Mouse (Mus musculus) neural tube, embryonic 13.5 days (tissue): ENCODE results near the gene Stra8. TPM values are rescaled to one million over a fixed set of nuclear protein-coding genes. Genes with fewer than 3 reads are reported as not detected.

Source experiments
- ATAC-seq: fragments of 200-750 bp; cut with Nextera tagmentation; 2 replicates; pipeline ENCODE4 v1.8.0; 2017; ENCODE audit warnings: low read depth, mild to moderate bottlenecking, moderate TSS enrichment, moderate library complexity
- H3K27ac ChIP-seq: fragments of 300-500 bp; sonication (generic); replicated peaks from 2 replicates; pipeline ENCODE4 v1.5.1; 2015; ENCODE audit warnings: moderate library complexity, mild to moderate bottlenecking, inconsistent platforms
- H3K27me3 ChIP-seq: fragments of 300-500 bp; sonication (generic); 2 replicates; pipeline ENCODE4 v1.6.1; 2015; ENCODE audit warnings: mild to moderate bottlenecking, inconsistent platforms
- H3K36me3 ChIP-seq: fragments of 300-500 bp; sonication (generic); 2 replicates; pipeline ENCODE4 v1.6.1; 2015; ENCODE audit warnings: mild to moderate bottlenecking, inconsistent platforms
- H3K4me1 ChIP-seq: fragments of 300-500 bp; sonication (generic); replicated peaks from 2 replicates; pipeline ENCODE4 v1.6.1; 2015; ENCODE audit warnings: inconsistent platforms
- H3K4me2 ChIP-seq: fragments of 300-500 bp; sonication (generic); 2 replicates; pipeline ENCODE4 v1.6.1; 2015; ENCODE audit warnings: inconsistent platforms, mild to moderate bottlenecking, moderate library complexity
- H3K4me3 ChIP-seq: fragments of 300-500 bp; sonication (generic); 2 replicates; pipeline ENCODE4 v1.5.1; 2015; ENCODE audit warnings: mild to moderate bottlenecking, inconsistent platforms
- H3K9ac ChIP-seq: fragments of 300-500 bp; sonication (generic); 2 replicates; pipeline ENCODE4 v1.6.1; 2015; ENCODE audit warnings: moderate library complexity, mild to moderate bottlenecking, inconsistent platforms
- H3K9me3 ChIP-seq: fragments of 300-500 bp; sonication (generic); 2 replicates; pipeline ENCODE4 v1.6.1; 2016; ENCODE audit warnings: inconsistent platforms
- WGBS: fragments of 180-500 bp; shearing (Covaris S2); methylation state at CpG from one replicate; pipeline ENCODE4 v1.1.7; 2015; 5-methylcytosine and 5-hydroxymethylcytosine counted together
- polyA plus RNA-seq: library from polyadenylated mRNA; unstranded; fragments of >200 nt; fragmentation: Nextera tagmentation; extraction: Ambion mirVana; gene quantifications from 2 replicates; pipeline ENCODE4 v1.2.1, GENCODE M21; 2015

Gene Stra8
- polyA plus RNA-seq, 1 experiment from 2014 or later = not detected

- Histone ChIP-seq H3K27ac (no peak overlapping the region), H3K36me3 (no peaks in the 10 kb centered on the region), H3K9ac (no peak overlapping the region), H3K4me3 (no peak overlapping the region), H3K9me3 (no peaks in the 10 kb centered on the region), H3K27me3 (no peaks in the 10 kb centered on the region), H3K4me2 (no peak overlapping the region), H3K4me1 (peaks cover 15% of the 10 kb centered on the region; the same call in 1 of the 2 replicates)
- no peak for ATAC-seq
- 89% methylated on average over 7 of the region's 7 CpGs for WGBS
Observed at GRCm38 (mm10) chr6:34951518-34951917, 31.6 kb downstream of the Stra8 start.

- H3K9ac ChIP-seq = no peak overlapping the region
- no peak overlapping the region for H3K27ac ChIP-seq
- H3K4me1 ChIP-seq = peaks cover 15% of the 10 kb centered on the region; the same call in 1 of the 2 replicates
- no peak overlapping the region for H3K4me3 ChIP-seq
- no peak overlapping the region for H3K4me2 ChIP-seq
- H3K36me3 ChIP-seq = no peaks in the 10 kb centered on the region
- WGBS = 72% methylated on average over 7 of the region's 7 CpGs
- no peak for ATAC-seq
- H3K9me3 ChIP-seq = no peaks in the 10 kb centered on the region
- H3K27me3 ChIP-seq = no peaks in the 10 kb centered on the region
Observed at GRCm38 (mm10) chr6:34951956-34952667, 32.1 kb downstream of the Stra8 start.

GRCm38 (mm10) chr6:34954926-34955861, 35.2 kb downstream of the Stra8 start:
- H3K27me3 ChIP-seq = no peaks in the 10 kb centered on the region

GRCm38 (mm10) chr6:34955862-34956241, 35.9 kb downstream of the Stra8 start:
- Histone ChIP-seq H3K4me1 (peaks cover 11% of the 10 kb centered on the region; the same call in 1 of the 2 replicates), H3K9me3 (no peaks in the 10 kb centered on the region), H3K4me3 (no peak overlapping the region), H3K27me3 (no peaks in the 10 kb centered on the region), H3K4me2 (peak overlapping the region; percentile 45), H3K36me3 (no peaks in the 10 kb centered on the region), H3K9ac (no peak overlapping the region), H3K27ac (no peak overlapping the region)
- WGBS = 52% methylated on average over 8 of the region's 8 CpGs
- no peak for ATAC-seq

More at GRCm38 (mm10) chr6:34954926-34955861, 35.2 kb downstream of the Stra8 start:
- no peaks in the 10 kb centered on the region for H3K36me3 ChIP-seq
- 54% methylated on average over 18 of the region's 18 CpGs for WGBS
- no peak overlapping the region for H3K27ac ChIP-seq
- H3K4me1 ChIP-seq = peaks cover 11% of the 10 kb centered on the region; the same call in 1 of the 2 replicates
- 0 out of 2 replicates have a peak overlapping the region, but pooled peaks have one; percentile 11 for H3K4me3 ChIP-seq
- ATAC-seq = peak; percentile 85
- H3K4me2 ChIP-seq = peak overlapping the region; percentile 45
- no peaks in the 10 kb centered on the region for H3K9me3 ChIP-seq
- no peak overlapping the region for H3K9ac ChIP-seq

- 88% methylated on average over 7 of the region's 7 CpGs for WGBS
- no peak overlapping the region for H3K9ac ChIP-seq
- H3K27me3 ChIP-seq = no peaks in the 10 kb centered on the region
- no peak for ATAC-seq
- H3K9me3 ChIP-seq = no peaks in the 10 kb centered on the region
- H3K36me3 ChIP-seq = no peaks in the 10 kb centered on the region
- H3K4me1 ChIP-seq = peaks cover 11% of the 10 kb centered on the region; the same call in 1 of the 2 replicates
- no peak overlapping the region for H3K4me3 ChIP-seq
- H3K4me2 ChIP-seq = no peak overlapping the region
- no peak overlapping the region for H3K27ac ChIP-seq
Observed at GRCm38 (mm10) chr6:34959131-34959530, 39.2 kb downstream of the Stra8 start.

GRCm38 (mm10) chr6:34964550-34964949, 44.6 kb downstream of the Stra8 start:
- Histone ChIP-seq H3K27ac (no peak overlapping the region), H3K9me3 (no peaks in the 10 kb centered on the region), H3K4me3 (no peak overlapping the region), H3K9ac (no peak overlapping the region), H3K4me2 (no peak overlapping the region), H3K4me1 (no peaks in the 10 kb centered on the region), H3K36me3 (no peaks in the 10 kb centered on the region), H3K27me3 (no peaks in the 10 kb centered on the region)
- WGBS = 53% methylated on average over 2 of the region's 2 CpGs
- no peak for ATAC-seq

- Histone ChIP-seq H3K27ac (no peak overlapping the region), H3K9me3 (no peaks in the 10 kb centered on the region), H3K4me2 (no peak overlapping the region), H3K36me3 (no peaks in the 10 kb centered on the region), H3K9ac (no peak overlapping the region), H3K27me3 (no peaks in the 10 kb centered on the region), H3K4me3 (no peak overlapping the region), H3K4me1 (peaks cover 1% of the 10 kb centered on the region; the same call in 1 of the 2 replicates)
- 86% methylated on average over 6 of the region's 6 CpGs for WGBS
- ATAC-seq = no peak
Observed at GRCm38 (mm10) chr6:34965819-34966539, 46.0 kb downstream of the Stra8 start.

- H3K9me3 ChIP-seq = no peaks in the 10 kb centered on the region
- H3K27ac ChIP-seq = no peak overlapping the region
- H3K4me2 ChIP-seq = no peak overlapping the region
- H3K4me1 ChIP-seq = peaks cover 4% of the 10 kb centered on the region; the same call in 1 of the 2 replicates
- H3K4me3 ChIP-seq = no peak overlapping the region
- 22% methylated on average over 3 of the region's 3 CpGs for whole genome bisulfite sequencing
- no peaks in the 10 kb centered on the region for H3K27me3 ChIP-seq
- ATAC-seq = no peak
- H3K36me3 ChIP-seq = no peaks in the 10 kb centered on the region
- no peak overlapping the region for H3K9ac ChIP-seq
Observed at GRCm38 (mm10) chr6:34971181-34971580, 51.2 kb downstream of the Stra8 start.

- Histone ChIP-seq H3K4me3 (no peak overlapping the region), H3K4me1 (no peaks in the 10 kb centered on the region), H3K27ac (no peak overlapping the region), H3K4me2 (no peak overlapping the region), H3K9ac (no peak overlapping the region), H3K27me3 (no peaks in the 10 kb centered on the region), H3K9me3 (no peaks in the 10 kb centered on the region), H3K36me3 (no peaks in the 10 kb centered on the region)
- WGBS = 73% methylated on average over 3 of the region's 3 CpGs
- no peak for ATAC-seq
Observed at GRCm38 (mm10) chr6:34979291-34979690, 59.3 kb downstream of the Stra8 start.

- ATAC-seq = no peak
- Histone ChIP-seq H3K4me2 (no peak overlapping the region), H3K4me3 (no peak overlapping the region), H3K9ac (no peak overlapping the region), H3K36me3 (no peaks in the 10 kb centered on the region), H3K27ac (no peak overlapping the region), H3K27me3 (no peaks in the 10 kb centered on the region), H3K9me3 (no peaks in the 10 kb centered on the region), H3K4me1 (no peaks in the 10 kb centered on the region)
- 68% methylated on average over 9 of the region's 9 CpGs for WGBS
Observed at GRCm38 (mm10) chr6:34980661-34981060, 60.7 kb downstream of the Stra8 start.

- WGBS = 90% methylated on average over 12 of the region's 12 CpGs
- Histone ChIP-seq H3K27me3 (no peaks in the 10 kb centered on the region), H3K27ac (no peak overlapping the region), H3K4me3 (no peak overlapping the region), H3K36me3 (no peaks in the 10 kb centered on the region), H3K9ac (no peak overlapping the region), H3K4me1 (peaks cover 12% of the 10 kb centered on the region), H3K9me3 (no peaks in the 10 kb centered on the region), H3K4me2 (no peak overlapping the region)
- no peak for ATAC-seq
Observed at GRCm38 (mm10) chr6:34987085-34987645, 67.2 kb downstream of the Stra8 start.
